Mouse (Mus musculus) intestine, embryonic 15.5 days (tissue): Measurements from ENCODE around the gene Themis3. TPM values are rescaled to one million over a fixed set of nuclear protein-coding genes. Genes with fewer than 3 reads are reported as not detected.

Source experiments
- ATAC-seq: fragments of 200-750 bp; cut with Nextera tagmentation; 2 replicates; pipeline ENCODE4 v1.8.0; 2017; ENCODE audit warnings: moderate TSS enrichment, moderate library complexity
- H3K27ac ChIP-seq: fragments of 300-500 bp; sonication (generic); 2 replicates; pipeline ENCODE4 v1.5.1; 2015; ENCODE audit warnings: mild to moderate bottlenecking, inconsistent platforms
- H3K27me3 ChIP-seq: fragments of 300-500 bp; sonication (generic); replicated peaks from 2 replicates; pipeline ENCODE4 v1.6.1; 2015; ENCODE audit warnings: inconsistent platforms
- H3K36me3 ChIP-seq: fragments of 300-500 bp; sonication (generic); 2 replicates; pipeline ENCODE4 v1.6.1; 2015; ENCODE audit warnings: inconsistent platforms
- H3K4me1 ChIP-seq: fragments of 300-500 bp; sonication (generic); replicated peaks from 2 replicates; pipeline ENCODE4 v1.6.1; 2015; ENCODE audit warnings: inconsistent platforms
- H3K4me2 ChIP-seq: fragments of 300-500 bp; sonication (generic); replicated peaks from 2 replicates; pipeline ENCODE4 v1.6.1; 2015; ENCODE audit warnings: mild to moderate bottlenecking, inconsistent platforms
- H3K4me3 ChIP-seq: fragments of 300-500 bp; sonication (generic); replicated peaks from 2 replicates; pipeline ENCODE4 v1.5.1; 2015; ENCODE audit warnings: inconsistent platforms
- H3K9ac ChIP-seq: fragments of 300-500 bp; sonication (generic); 2 replicates; pipeline ENCODE4 v1.6.1; 2015; ENCODE audit warnings: inconsistent platforms
- H3K9me3 ChIP-seq: fragments of 300-500 bp; sonication (generic); 2 replicates; pipeline ENCODE4 v1.6.1; 2016; ENCODE audit warnings: inconsistent platforms
- WGBS: fragments of 180-500 bp; shearing (Covaris S2); methylation state at CpG from one replicate; pipeline ENCODE4 v1.1.7; 2015; 5-methylcytosine and 5-hydroxymethylcytosine counted together
- polyA plus RNA-seq: library from polyadenylated mRNA; unstranded; fragments of >200 nt; fragmentation: Nextera tagmentation; extraction: Ambion mirVana; gene quantifications from 2 replicates; pipeline ENCODE4 v1.2.1, GENCODE M21; 2015

Gene Themis3
- polyA plus RNA-seq, 1 experiment from 2014 or later = 1.7 TPM

DNA sequence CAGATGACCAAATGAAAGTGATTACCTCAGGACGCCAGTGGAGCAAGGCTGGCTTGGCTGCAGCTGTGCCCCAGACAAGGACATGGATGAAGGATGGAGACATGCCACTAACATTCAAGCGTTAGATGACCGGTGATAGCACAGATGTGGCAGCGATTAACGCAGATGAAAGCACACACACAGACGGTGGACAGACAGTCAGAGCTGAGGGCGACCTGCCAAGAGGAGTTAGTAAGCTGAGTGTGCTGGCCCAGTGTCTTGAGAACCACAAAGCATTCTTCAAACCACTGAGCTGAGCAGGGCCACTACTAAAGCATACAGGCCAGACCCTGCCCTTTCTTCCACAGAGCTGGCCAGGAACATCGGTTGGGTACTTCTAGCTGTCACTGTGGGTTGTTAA lies 89.5 kb downstream of the Themis3 start:
- no peaks in the 10 kb centered on the region; the same call in 1 of the 2 replicates for H3K4me1 ChIP-seq
- H3K27me3 ChIP-seq = no peaks in the 10 kb centered on the region
- H3K27ac ChIP-seq = no peak overlapping the region
- no peak for ATAC-seq
- H3K4me3 ChIP-seq = no peak overlapping the region
- no peak overlapping the region for H3K4me2 ChIP-seq
- H3K9ac ChIP-seq = no peak overlapping the region
- peaks cover 12% of the 10 kb centered on the region for H3K36me3 ChIP-seq
- WGBS = 86% methylated on average over 8 of the region's 8 CpGs
- H3K9me3 ChIP-seq = no peaks in the 10 kb centered on the region

Other genes with a start within 250 kb of the Themis3 start
- gene Mtcl1, start 144.9 kb downstream of the Themis3 start, polyA plus RNA-seq = 5.0 and 5.5 TPM in 2 replicates
- 31.4 and 32.5 TPM in 2 replicates for gene Rab12, start 74.9 kb downstream of the Themis3 start, polyA plus RNA-seq